Mouse (Mus musculus) gastrocnemius, adult 18-20 months (tissue): ENCODE data around the gene Cavin4. TPM values are rescaled to one million over a fixed set of nuclear protein-coding genes. Genes with fewer than 3 reads are reported as not detected.
"Not testable (repeated sequence)": the region's sequence is repeated elsewhere in the genome, so short reads cannot be mapped to it uniquely, and the experiment has no call there.

ENCODE experiments used
- DNase-seq: peaks from one replicate; pipeline ENCODE4 v3.0.0; 2021; ENCODE audit warnings: low spot score
- total RNA-seq, 2 experiments: library from RNA; stranded (reverse); gene quantifications; 2 replicates each; pipeline ENCODE4 v1.2.3; 2021

The Cavin4 gene
- total RNA-seq, 2 experiments from 2014 or later = 118 to 136 TPM

DNA sequence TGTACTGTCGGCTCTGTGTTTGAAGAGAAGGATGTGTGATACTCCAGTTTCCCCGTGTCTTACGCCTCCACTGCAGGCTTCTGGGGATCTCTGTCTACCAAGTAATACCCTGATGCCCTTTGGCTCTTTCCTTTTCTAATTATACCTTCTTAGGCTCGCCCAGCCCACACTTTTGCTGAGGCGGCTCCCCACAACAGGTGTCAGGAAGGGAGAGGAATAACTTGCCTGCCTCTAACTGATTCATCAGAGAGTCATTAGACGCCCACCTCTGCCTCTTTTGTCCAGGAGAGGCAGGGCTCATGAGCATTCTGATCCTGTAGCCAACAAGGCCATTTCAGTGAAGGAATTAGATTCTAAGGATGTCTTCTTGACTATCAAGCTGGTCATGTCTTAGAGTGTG lies 4.0 kb downstream of the Cavin4 start:
- DNase-seq = peak; percentile 22

DNA sequence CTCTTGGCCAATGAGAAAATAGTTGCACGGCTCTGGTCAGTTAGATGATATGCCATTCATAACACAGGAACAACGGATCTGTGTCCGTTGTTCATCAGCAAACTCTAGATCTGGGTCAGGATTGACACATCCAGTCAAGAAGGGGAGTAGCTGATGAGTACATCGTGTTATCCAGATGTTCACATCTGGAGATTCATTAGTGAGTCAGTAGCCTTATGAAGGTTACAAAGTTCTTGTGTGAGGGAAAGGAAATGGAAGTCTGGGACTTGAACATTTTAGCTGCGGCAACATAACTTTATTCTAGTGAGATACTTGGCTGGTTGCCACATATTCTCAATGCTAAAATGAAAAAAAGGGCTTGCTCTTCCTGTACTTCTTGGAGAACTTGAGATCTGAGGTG lies 9.6 kb downstream of the Cavin4 start:
- DNase-seq = no peak

DNA sequence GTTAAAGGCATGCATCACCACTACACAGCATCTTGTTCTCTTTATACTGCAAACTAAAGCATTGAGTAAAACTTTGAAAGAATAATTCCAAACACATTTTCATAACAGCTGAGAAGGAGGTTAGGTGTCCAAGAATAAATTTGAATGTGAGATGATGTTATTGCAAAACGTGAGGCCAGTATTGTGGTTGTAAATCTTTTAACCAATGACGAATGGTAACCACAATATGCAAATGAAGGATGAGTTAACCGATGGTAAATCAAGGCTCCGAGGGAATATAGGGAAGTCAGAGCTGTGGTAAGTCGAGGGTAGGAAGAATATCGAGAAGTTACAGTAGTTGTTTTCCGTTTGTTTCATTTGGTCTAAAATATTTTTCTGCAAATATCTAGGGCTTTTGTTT lies 11.1 kb downstream of the Cavin4 start:
- no peak for DNase-seq

DNA sequence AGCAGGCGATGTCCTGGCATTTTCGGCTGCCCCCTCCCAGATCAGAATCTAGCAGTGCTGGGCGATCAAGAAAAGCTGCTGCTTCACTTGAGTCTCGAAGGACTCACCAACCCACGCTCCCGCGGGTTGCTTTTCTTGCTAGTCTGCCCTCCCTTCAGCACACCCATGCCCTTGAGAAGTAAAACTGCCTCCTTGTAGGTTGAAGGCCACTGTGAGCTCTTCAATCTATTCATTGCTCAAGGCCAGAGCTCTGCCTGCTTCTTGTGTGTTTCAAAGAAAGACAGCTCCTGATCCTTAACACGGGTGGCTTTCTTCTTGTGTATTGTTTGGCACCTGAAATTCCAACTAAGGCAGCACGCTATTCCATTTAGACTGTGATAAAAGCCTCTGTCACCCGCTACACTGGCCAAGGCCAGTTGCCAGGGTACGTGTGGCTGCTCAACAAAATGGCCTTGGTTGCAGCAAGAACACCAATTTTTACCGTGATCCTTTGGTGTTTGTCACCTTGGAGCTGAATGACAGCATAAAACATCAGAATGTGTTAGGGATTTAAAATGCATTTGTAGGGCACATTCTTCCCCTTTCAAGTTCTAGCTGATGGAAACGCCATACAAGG lies 13.4 kb downstream of the Cavin4 start:
- no peak for DNase-seq

DNA sequence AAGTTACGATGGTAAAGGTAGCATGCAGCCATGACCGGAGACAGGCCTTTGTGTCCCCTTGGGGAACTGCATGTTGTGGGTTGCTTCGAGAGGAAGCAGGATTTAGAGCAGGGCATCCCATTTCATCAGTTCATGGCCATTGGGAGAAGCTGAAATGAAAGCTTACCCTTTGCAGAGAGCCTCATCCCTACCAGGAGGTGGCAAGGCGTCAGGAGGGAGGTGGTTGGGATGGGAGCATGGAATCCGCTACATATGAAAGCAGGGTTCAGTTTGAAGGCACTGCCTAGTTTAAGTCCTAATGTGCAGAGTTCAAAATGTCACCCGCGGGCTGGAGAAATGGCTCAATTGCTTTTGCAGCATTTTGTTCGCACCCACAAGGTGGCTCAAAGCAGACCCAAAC lies 14.0 kb downstream of the Cavin4 start:
- DNase-seq = no peak

DNA sequence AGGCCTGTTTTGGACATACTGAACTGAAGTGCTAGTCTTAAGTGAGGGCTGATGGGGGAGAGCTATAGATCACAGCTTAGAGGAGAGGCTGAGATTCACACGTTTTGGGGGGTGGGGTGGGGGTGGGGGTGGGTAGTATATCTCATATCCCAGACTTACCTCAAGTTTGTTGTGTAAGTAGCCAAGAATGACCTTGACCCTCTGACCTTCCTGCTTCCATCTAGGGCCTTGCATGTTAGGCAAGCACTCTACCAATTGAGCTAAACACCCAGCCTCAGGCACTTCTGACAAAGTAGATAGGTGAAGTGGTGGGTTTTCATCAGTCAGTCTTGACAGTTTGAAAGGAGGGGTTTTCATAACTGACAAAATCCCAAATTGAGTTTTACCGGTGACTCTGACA lies 14.5 kb downstream of the Cavin4 start:
- DNase-seq = no peak

DNA sequence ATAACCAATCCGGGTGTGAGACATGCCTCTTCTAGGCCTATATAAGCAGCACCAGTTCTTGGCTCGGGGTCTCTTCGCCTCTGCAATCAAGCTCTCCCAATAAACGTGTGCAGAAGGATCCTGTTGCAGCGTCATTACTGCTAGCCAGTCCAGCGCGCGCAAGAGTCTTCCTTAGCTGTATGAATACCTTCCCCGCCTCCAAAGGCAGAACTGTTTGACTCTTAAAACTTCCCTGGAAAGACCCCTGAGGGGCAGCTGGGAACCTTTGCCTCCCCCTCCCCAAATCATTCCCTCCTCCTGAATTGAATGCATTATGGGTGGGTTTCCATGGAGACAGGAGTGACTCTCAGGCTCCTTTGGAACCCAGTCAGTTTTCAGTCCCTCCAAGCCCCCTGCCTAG lies 15.5 kb downstream of the Cavin4 start:
- DNase-seq = no peak

DNA sequence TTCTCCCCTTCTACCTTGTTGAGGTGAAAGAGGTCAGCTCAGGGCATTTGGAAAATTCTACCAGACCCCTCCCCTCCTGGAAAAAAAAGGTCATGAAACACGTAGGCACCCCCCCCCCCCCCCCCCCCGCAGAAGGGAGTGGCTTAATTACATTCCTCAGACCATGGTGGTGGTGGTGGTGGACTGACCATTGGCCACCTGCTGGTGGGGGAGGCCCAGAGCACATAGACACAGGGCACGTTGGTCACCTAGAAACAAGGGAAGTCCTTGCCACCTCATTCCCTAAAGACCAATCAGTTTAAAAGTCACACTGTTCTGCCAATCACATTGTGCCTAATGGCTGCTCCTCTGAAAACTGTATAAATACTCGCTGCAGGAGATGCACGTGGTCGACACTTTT lies 16.4 kb downstream of the Cavin4 start:
- not testable (repeated sequence) for DNase-seq

DNA sequence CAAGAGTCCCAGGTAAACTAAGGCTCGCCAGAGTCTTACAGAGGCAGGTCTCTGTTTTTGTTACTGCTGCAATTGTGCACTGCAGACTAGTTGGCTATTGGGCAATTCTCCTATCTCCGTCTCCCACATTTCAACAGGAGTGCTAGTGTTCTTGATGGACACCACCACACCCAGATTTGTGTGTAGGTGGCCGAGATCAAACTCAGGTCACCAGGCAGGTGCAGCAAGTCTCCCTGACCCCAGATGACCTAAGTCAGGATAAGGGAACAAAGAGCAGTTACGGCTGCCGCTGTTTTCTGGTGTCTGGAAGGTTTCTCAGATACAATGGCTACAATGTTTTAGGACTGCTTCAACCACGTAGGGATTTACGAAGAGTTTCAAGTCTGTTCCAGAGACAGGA lies 16.9 kb downstream of the Cavin4 start:
- no peak for DNase-seq

DNA sequence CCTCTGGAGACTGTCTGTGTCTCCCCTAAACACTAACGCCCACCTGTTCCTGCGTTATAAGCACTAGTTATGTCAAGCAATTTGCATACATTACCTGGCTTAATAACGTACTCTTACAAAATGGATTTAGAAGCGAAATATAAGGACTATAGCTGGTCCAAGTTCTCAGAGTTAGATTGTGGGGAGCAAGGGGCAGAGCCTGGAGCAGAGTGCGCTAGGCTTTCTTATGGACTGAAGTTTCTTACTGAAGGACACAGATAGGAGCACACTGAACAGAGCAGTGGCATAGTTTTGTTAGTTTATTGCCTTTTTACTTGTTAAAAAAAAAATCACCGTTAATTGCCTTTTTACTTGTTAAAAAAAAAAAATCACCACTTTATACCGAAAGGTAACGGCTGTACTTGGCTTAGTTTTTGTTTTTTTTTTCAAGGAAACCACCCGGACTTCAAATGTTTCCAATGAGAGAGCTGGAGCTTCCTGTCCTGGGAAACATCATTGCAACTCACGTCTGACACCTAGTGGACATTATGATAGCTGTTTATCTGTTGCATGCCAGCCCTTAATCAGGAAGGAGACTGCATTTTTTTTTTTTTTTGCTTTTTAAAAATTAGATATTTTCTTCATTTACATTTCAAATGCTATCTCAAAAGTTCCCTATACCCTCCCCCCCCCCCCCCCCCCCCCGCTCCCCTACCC lies 17.5 kb downstream of the Cavin4 start:
- DNase-seq = peak; percentile 61

DNA sequence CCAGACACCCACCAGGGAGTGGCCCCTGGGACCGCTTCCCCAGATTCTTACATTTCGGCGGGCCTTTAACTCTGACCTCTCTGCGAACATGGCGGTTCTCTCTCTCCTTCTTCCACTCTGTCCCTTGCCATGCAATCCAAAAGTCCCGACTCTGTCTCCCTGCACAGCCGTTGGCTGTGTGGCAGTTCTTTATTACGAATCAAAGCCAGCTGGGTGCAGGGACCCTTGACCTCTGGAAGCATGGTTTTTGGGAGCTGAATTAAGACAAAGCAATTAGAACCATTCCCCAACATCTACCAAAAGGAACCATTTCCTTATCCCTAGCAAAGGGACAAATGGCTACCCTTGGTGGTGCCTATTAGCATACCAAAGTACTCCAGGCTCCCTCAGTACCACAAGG lies 19.8 kb downstream of the Cavin4 start:
- no peak for DNase-seq

DNA sequence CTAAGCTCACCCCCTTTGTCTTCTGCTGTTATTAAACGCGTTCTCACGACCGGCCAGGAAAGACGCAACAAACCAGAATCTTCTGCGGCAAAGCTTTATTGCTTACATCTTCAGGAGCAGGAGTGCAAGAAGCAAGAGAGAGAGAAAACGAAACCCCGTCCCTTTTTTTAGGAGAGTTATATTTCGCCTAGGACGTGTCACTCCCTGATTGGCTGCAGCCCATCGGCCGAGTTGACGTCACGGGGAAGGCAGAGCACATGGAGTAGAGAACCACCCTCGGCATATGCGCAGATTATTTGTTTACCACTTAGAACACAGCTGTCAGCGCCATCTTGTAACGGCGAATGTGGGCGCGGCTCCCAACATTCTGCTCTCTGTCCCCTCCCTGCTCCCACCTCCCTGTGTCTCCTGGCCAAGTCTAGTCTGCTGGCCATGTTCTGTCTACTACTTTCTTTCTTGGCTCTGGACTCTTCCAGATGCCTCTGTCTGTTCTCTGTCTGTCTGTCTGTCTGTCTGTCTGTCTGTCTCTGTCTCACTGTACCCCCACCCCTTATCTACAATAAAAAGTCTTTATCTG lies 20.4 kb downstream of the Cavin4 start:
- not testable (repeated sequence) for DNase-seq

DNA sequence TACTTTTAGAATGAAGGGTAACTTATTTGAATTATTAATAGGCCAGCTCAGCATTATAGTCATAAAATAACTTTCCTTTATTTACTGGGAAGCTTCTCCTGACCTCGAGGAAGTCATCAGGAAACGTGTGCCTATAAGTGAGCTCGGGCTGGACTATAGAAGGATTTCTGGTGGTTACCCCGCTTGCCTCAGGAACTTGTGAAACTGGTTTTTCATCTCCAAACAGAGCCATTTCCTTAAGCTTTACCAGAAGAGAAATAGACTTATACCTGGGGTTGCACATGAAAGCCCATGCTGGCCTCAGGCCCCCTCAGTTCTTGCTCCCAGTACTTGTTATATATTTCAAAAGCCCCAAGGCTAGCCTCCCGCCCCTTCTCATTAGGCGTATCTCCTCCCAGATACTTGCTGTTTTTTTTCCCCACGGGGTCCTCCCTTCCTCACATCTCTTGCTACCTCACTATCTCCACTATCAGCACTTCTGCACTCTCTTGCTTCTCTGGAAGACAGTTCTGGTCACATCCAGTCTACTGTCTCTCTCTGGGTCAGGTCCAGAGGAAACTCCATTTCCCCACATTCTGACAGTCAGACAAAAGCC lies 21.4 kb downstream of the Cavin4 start:
- DNase-seq = no peak

DNA sequence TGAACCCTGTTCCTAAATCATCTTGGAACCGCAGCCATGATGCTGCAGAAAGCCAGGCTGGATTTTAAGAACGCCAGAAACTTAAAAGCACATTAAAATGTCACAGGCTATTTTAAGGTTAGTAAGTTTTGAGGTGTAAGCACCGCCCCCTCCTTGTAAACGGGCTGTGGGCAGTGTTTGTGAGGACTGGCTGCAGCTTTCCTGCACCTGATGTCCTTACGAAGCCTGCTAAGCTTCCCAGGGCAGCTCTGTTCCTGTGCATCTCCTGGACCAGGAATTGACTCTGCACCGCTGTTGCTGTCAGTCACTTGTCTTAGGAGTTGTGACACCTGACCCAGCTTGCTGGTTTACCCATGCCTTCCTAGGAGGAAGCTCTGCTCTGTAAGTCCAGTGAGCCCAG lies 24.8 kb downstream of the Cavin4 start:
- peak; percentile 48 for DNase-seq

DNA sequence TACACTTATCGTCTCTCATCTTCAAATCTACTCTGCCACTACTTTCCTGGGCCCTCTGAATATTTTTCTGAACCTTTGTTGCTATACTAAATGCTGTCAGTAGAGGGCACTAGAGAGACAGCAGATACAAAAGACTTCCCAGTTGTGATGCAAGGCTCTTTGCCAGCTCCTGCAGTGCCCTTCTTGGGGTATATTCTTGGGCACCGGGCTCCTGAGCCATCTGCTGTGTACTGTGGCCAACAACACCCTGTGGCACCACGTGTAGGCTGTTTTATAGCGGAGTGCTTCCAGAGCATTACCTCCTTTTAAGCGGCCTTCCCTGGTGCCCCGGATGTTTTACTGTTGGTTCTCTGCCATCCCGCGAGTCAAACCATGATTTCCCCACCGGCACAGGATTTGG lies 27.3 kb downstream of the Cavin4 start:
- DNase-seq = peak; percentile 53

DNA sequence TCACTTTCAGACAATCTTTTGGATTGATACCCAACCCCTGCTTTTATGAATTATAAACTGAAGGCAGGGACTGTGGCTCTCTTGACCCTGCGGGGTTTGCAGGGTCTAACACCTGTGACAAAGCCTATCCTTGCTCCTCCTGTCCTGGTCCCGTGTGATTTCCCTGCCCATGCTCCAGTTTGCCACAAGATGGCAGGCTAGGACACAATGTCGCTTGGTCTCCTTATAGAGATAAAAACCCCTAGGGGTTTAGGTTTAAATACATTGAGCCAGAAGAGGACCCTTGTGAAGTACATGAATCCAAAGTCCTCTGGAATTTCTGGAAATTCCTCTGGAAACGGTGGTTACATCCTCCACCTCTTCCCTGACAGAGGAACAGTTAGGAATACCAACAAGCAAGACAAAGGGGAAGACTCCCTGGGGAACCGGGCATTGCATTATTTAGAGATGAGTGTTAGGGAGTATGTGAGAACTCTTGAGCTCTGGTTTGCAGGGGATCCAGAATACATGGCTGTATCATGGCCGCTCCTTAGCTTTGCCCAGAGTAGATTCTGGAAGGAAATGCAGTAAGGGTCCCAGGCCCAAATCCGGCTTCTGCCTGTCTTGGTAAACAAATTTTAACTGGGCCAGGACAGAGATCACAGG lies 28.6 kb downstream of the Cavin4 start:
- DNase-seq = peak; percentile 42

DNA sequence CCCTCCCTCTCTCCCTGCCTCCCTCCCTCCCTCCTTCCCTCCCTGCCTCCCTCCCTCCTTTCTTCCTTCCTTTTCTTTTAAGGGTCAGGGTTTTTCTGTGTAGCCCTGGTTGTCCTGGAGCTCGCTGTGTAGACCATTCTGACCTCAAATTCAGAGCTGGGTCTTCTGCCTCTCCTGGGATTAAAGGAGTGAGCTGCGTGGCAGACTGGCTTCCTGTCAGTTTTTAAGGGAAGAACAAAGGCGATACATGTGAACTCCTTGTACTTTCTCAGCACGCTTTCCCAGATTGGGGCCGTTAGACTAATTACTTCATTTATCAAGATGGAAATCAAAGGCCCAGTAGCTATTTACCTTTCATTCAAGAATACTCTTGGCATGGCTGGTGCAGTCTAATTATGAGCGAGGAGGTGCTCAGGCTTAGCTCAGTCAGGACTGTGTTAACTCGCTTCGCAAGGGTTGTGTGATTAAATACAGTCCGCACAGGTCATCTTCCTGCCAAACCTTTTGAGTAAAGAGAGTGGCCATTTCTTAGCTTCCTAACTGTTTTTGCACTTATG lies 29.5 kb downstream of the Cavin4 start:
- DNase-seq = no peak

DNA sequence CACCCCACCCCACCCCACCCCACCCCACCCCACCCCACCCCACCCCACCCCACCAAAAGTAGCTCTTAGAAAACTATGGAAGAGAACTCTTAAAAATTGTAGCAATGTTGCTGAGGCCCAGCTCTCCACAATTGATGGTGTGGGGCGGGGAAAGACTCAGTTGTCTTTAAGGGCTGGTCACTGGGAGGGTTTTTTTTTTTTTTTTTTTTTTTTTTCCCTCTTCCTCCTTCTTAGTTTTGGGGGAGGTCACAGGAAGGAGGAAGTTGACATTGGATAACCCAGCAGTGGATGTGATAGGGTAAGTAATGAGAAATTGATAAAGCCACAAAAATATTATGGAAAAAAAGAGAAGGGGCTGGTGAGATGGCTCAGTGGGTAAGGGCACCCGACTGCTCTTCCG lies 33.4 kb downstream of the Cavin4 start:
- DNase-seq = no peak

DNA sequence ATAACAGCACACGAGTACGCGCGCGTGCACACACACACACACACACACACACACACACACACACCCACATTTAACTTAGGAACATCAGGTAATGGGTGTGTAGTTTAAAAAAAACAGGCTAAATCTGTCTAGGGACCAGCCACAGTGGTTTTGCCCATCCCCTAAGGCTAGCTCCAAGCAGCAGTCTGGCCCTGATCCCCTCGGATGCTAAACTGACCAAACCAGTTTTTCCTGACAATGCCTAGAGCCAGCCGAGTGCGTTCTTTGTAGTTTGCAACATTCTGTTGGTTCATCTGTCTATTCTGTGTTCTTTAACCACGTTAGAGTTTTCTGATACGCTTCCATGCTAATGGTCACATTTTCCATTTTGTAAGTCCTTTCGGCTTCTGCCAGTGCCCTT lies 34.0 kb downstream of the Cavin4 start:
- no peak for DNase-seq

DNA sequence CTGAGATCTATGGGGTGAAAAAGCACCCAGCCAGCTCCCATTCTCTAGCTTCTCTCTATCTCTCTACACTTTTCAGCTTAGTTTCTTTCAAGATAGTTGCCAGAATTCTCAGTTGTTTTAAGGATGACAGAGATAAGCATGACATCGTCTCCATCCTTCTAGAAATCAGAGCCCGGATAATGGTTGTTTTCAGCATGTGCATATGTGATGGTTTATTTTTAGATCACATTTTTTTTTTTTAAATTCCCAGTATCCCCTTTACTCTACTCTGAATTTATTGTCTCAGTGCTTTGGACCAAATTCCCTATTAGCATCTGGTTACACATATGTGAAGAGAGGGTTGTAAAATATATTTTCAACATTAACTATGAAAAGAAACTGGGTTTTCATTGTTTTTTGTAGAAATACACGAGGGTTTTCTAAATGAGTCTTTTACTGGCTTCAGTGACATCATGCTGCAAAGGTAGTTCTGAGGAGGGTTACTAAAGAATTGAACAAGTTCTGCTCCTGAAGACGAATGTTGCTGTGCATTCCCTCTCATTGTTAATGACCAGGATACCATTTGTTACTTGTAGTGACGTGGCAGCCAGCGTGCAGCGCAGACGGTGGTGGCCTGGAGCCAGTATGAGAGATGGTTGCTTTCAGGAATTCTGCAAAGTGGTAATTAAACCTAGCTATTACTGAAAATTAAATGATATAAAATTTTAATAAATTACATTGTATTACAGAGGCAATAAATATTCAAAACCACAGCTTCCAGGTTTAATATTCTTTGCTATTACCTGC lies 52.7 kb downstream of the Cavin4 start:
- no peak for DNase-seq

DNA sequence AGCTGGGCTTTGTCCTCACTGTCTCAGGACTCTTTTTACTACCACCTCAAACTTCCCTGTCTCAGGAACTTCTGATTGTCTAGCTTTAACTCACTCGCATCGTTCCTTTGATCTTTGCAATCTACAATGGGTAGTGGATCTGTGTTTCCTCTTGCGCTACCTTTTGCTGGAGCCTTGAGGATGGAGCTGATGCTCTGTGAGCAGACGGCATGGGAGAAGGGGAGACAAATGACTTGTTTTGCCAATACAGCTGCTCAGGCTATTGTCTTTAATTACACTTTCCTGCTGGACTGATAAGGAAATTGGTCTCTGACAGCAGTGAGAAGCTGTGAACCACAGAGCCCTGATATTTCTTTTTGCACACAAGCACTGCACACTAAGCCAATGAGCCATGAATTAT lies 53.5 kb downstream of the Cavin4 start:
- DNase-seq = no peak
